Mouse (Mus musculus) erythroblast, embryonic 14.5 days (primary cell): ENCODE measurements around the gene Rbms3.

Source experiments
- GATA1 ChIP-seq: IDR thresholded peaks from 2 replicates; pipeline ENCODE4 v1.6.1; 2012; ENCODE audit warnings: low read length, inconsistent platforms, mixed read lengths
- TAL1 ChIP-seq: IDR thresholded peaks from 3 replicates; pipeline ENCODE4 v1.6.1; 2012; ENCODE audit warnings: low read length, inconsistent platforms, mixed read lengths

DNA sequence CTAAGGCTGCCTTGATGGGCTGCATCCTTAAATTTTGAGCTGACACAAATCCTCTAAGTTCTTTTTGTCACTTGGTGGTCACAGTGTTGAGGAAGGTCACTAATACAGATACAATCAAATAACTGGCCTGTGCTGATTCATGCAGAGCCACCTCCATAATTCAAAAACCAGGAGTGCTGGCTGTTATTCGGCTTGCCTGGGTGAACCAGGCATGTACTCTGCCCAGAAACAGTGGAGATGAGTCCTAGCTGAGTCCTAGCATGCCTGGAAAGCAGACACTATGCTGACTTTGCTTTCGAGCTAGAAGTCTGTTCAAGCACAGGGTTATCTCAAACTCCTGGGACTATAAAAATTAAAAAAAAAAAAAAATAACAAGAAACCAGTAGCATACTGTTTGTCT lies 972.6 kb downstream of the Rbms3 start:
- TF ChIP-seq GATA1 (no peak), TAL1 (no peak)
